Mouse (Mus musculus) MEL (cell line): ENCODE results near the gene CK137956. TPM values are rescaled to one million over a fixed set of nuclear protein-coding genes. Genes with fewer than 3 reads are reported as not detected.

ENCODE experiments used
- DNase-seq: peaks from one replicate; pipeline ENCODE4 v3.0.0; 2011; ENCODE audit warnings: low read depth, low spot score
- H3K27ac ChIP-seq: 2 replicates; pipeline ENCODE4 v1.5.1; 2012; ENCODE audit warnings: low read depth, mild to moderate bottlenecking, control low read depth, low read length, moderate library complexity; ENCODE audit not compliant: control insufficient read depth
- H3K27me3 ChIP-seq, 2 experiments: fragments of 150-350 bp in 1 of 2; sonication (generic) in 1 of 2; 2 replicates each; pipeline ENCODE4 v1.6.1; 2012; ENCODE audit warnings: low read length in 2 of 2, mild to moderate bottlenecking in 2 of 2, improper control_type of control experiment in 1 of 2, moderate library complexity in 1 of 2; ENCODE audit not compliant: insufficient read depth in 2 of 2, control insufficient read depth in 1 of 2
- H3K36me3 ChIP-seq, 2 experiments: 2 replicates each; pipeline ENCODE4 v1.6.1; 2012 to 2014; ENCODE audit warnings: low read length in 2 of 2, improper control_type of control experiment in 1 of 2, inconsistent platforms in 1 of 2, mild to moderate bottlenecking in 1 of 2; ENCODE audit not compliant: insufficient read depth in 2 of 2, control insufficient read depth in 1 of 2
- H3K4me1 ChIP-seq, 2 experiments: fragments of 150-350 bp in 1 of 2; sonication (generic) in 1 of 2; 2 replicates each; pipeline ENCODE4 v1.6.1; 2012; ENCODE audit warnings: low read length in 2 of 2, improper control_type of control experiment in 1 of 2, mild to moderate bottlenecking in 1 of 2; ENCODE audit not compliant: insufficient read depth in 2 of 2, control insufficient read depth in 1 of 2
- H3K4me3 ChIP-seq, 2 experiments: fragments of 150-350 bp in 1 of 2; sonication (generic) in 1 of 2; 2 replicates each; pipeline ENCODE4 v1.5.1; 2012; ENCODE audit warnings: low read depth in 2 of 2, low read length in 2 of 2, mild to moderate bottlenecking in 2 of 2, moderate library complexity in 2 of 2, control low read depth in 1 of 2, improper control_type of control experiment in 1 of 2; ENCODE audit not compliant: control insufficient read depth in 1 of 2, insufficient read depth in 1 of 2
- H3K79me2 ChIP-seq: 2 replicates; pipeline ENCODE4 v1.6.1; 2012; ENCODE audit warnings: mild to moderate bottlenecking, low read length, moderate library complexity; ENCODE audit not compliant: control insufficient read depth, poor library complexity, insufficient read depth
- H3K9ac ChIP-seq: 2 replicates; pipeline ENCODE4 v1.6.1; 2012; ENCODE audit warnings: low read depth, mild to moderate bottlenecking, control low read depth, low read length, moderate library complexity; ENCODE audit not compliant: control insufficient read depth, poor library complexity, severe bottlenecking
- H3K9me3 ChIP-seq: fragments of 150-350 bp; sonication (generic); replicated peaks from 2 replicates; pipeline ENCODE4 v1.6.1; 2012; ENCODE audit warnings: mild to moderate bottlenecking, low read length, improper control_type of control experiment, moderate library complexity; ENCODE audit not compliant: insufficient read depth
- BHLHE40 ChIP-seq: IDR thresholded peaks from 2 replicates; pipeline ENCODE4 v1.6.1; 2012; ENCODE audit warnings: low read depth, mild to moderate bottlenecking, inconsistent platforms, low read length, improper control_type of control experiment, borderline replicate concordance
- CTCF ChIP-seq, 3 experiments: IDR thresholded peaks in 2 of 3; conservative IDR thresholded peaks in 1 of 3; 2 replicates each; pipeline ENCODE4 v1.5.1; 2011 to 2012; ENCODE audit warnings: low read length in 3 of 3, low read depth in 2 of 3, mild to moderate bottlenecking in 2 of 3, improper control_type of control experiment in 1 of 3, inconsistent platforms in 1 of 3, mixed read lengths in 1 of 3, moderate library complexity in 1 of 3; ENCODE audit not compliant: control insufficient read depth in 1 of 3, insufficient read depth in 1 of 3, poor library complexity in 1 of 3, severe bottlenecking in 1 of 3
- ETS1 ChIP-seq: IDR thresholded peaks from 2 replicates; pipeline ENCODE4 v1.6.1; 2012; ENCODE audit warnings: low read depth, mild to moderate bottlenecking, inconsistent platforms, low read length, improper control_type of control experiment, moderate library complexity
- MYC ChIP-seq: IDR thresholded peaks from 2 replicates; pipeline ENCODE4 v1.6.1; 2011; ENCODE audit warnings: low read depth, mild to moderate bottlenecking, low read length, improper control_type of control experiment, moderate library complexity
- POLR2AphosphoS5 ChIP-seq: IDR thresholded peaks from 2 replicates; pipeline ENCODE4 v1.6.1; 2012; ENCODE audit warnings: low read depth, borderline replicate concordance, mild to moderate bottlenecking, inconsistent platforms, low read length, moderate library complexity, mixed read lengths
- RAD21 ChIP-seq: IDR thresholded peaks from 2 replicates; pipeline ENCODE4 v1.6.1; 2011; ENCODE audit warnings: mild to moderate bottlenecking, low read depth, low read length, improper control_type of control experiment
- SIN3A ChIP-seq: IDR thresholded peaks from 2 replicates; pipeline ENCODE4 v1.6.1; 2012; ENCODE audit warnings: low read length, improper control_type of control experiment, inconsistent platforms
- UBTF ChIP-seq: IDR thresholded peaks from 2 replicates; pipeline ENCODE4 v1.6.1; 2012; ENCODE audit warnings: low read depth, mild to moderate bottlenecking, inconsistent platforms, low read length, improper control_type of control experiment, moderate library complexity, borderline replicate concordance; ENCODE audit not compliant: insufficient read depth
- USF2 ChIP-seq, 2 experiments: IDR thresholded peaks; 2 replicates each; pipeline ENCODE4 v1.6.1; 2011 to 2012; ENCODE audit warnings: improper control_type of control experiment in 2 of 2, low read length in 2 of 2, borderline replicate concordance in 1 of 2, inconsistent platforms in 1 of 2, low read depth in 1 of 2, mild to moderate bottlenecking in 1 of 2; ENCODE audit not compliant: insufficient read depth in 1 of 2
- ZC3H11A ChIP-seq: IDR thresholded peaks from 2 replicates; pipeline ENCODE4 v1.6.1; 2012; ENCODE audit warnings: low read depth, mild to moderate bottlenecking, inconsistent platforms, low read length, improper control_type of control experiment
- ZMIZ1 ChIP-seq: IDR thresholded peaks from 2 replicates; pipeline ENCODE4 v1.6.1; 2012; ENCODE audit warnings: low read depth, mild to moderate bottlenecking, inconsistent platforms, low read length, improper control_type of control experiment, moderate library complexity
- polyA plus RNA-seq, 2 experiments: library from polyadenylated mRNA; stranded (reverse) in 1 of 2; unstranded in 1 of 2; fragments of >175 nt in 1 of 2; fragments of >200 nt in 1 of 2; gene quantifications; 2 replicates each; pipeline versions ENCODE4 v1.2.1 to v1.2.4; 2012; ENCODE audit warnings: low replicate concordance in 2 of 2, low read depth in 1 of 2; ENCODE audit not compliant: insufficient read length in 2 of 2, insufficient read depth in 1 of 2, missing spikeins in 1 of 2
- total RNA-seq: library from RNA; depleted of rRNA; stranded (reverse); fragments of 300-350 nt; gene quantifications from 2 replicates; pipeline ENCODE4 v1.2.3, GENCODE M21; 2012

CK137956 gene
- total and polyA plus RNA-seq, 3 experiments, result not detected

- Histone ChIP-seq H3K4me1 (no peaks in the 10 kb centered on the region), H3K9me3 (no peaks in the 10 kb centered on the region), H3K79me2 (no peaks in the 10 kb centered on the region), H3K27me3 (no peaks in the 10 kb centered on the region), H3K9ac (no peak overlapping the region), H3K27ac (no peak overlapping the region), H3K36me3 (no peaks in the 10 kb centered on the region), H3K4me3 (no peak overlapping the region)
- TF ChIP-seq ZC3H11A, result no peak
- no peak for DNase-seq
These were observed 33.3 kb downstream of the CK137956 start for GRCm38 (mm10) chr4:127937474-127937873.

DNA sequence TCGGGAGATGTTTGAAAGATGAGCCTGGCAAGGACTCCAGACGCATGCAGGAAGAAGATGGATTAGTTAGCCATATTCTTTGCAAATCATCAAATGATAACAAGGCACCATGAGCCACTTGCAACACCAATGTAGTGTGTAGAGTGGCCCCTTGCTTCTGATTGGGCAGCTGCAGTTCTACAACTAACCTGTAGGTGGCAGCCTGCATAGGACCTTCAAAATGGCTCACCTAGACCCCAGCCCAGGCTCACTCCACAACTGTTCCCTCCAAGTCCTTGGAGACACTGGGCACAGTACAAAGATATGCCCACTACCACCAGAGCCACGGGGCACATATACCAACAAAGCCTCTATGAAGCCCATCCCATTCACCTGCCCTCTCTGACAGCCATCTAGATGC is 35.4 kb downstream of the CK137956 start:
- H3K4me3 ChIP-seq, result no peak overlapping the region
- DNase-seq, result no peak
- peak in 2 of 3 experiments; percentile 19 to 56; a peak in 2 of 6 replicates for TF ChIP-seq CTCF (IDR thresholded peaks at IDR 0.05 in 2 of 3, conservative IDR thresholded peaks at IDR 0.05 in 1 of 3; ENCODE audit: control insufficient read depth in 1 of 3, insufficient read depth in 1 of 3, low read depth in 2 of 3, low read length in 3 of 3, poor library complexity in 1 of 3, severe bottlenecking in 1 of 3)
- no peak for TF ChIP-seq MYC
- TF ChIP-seq, all 39 proteins: peak for 1
- no peaks in the 10 kb centered on the region for H3K4me1 ChIP-seq
- no peaks in the 10 kb centered on the region for H3K9me3 ChIP-seq
- no peaks in the 10 kb centered on the region for H3K27me3 ChIP-seq
- no peak overlapping the region for H3K27ac ChIP-seq
- H3K9ac ChIP-seq, result no peak overlapping the region
- no peaks in the 10 kb centered on the region for H3K36me3 ChIP-seq
- no peaks in the 10 kb centered on the region for H3K79me2 ChIP-seq

DNA sequence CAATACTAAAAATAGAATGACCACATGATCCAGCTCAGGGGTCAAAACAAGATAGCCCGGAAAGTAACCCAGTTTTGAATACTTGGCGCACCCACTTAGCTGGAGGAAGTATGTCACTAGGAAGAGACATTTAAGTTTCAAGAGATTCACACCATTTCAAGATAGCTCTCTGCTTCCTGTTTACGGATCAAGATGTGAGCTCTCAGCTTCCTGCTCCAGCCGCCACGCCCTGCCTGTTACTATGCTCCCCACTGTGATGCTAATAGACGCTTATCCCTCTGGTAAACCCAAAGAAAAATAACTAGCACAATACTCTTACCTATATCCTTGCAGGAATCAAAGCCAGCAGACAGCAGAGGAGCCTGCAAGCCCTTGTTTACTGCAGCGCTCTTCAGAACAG is 57.2 kb downstream of the CK137956 start:
- no peaks in the 10 kb centered on the region for H3K4me1 ChIP-seq
- H3K9me3 ChIP-seq, result no peaks in the 10 kb centered on the region
- TF ChIP-seq BHLHE40 (no peak), SIN3A (no peak), CTCF (IDR thresholded peaks at IDR 0.05 in 2 of 3, conservative IDR thresholded peaks at IDR 0.05 in 1 of 3; ENCODE audit: control insufficient read depth in 1 of 3, insufficient read depth in 1 of 3, low read depth in 2 of 3, low read length in 3 of 3, poor library complexity in 1 of 3, severe bottlenecking in 1 of 3) (no peak), USF2 (IDR thresholded peaks at IDR 0.05; ENCODE audit: borderline replicate concordance in 1 of 2, insufficient read depth in 1 of 2, low read depth in 1 of 2, low read length in 2 of 2) (no peak), ZMIZ1 (no peak), RAD21 (no peak), POLR2AphosphoS5 (no peak), UBTF (no peak), ETS1 (no peak)
- no peaks in the 10 kb centered on the region for H3K79me2 ChIP-seq
- no peak overlapping the region for H3K9ac ChIP-seq
- DNase-seq, result no peak
- no peak overlapping the region for H3K4me3 ChIP-seq
- no peaks in the 10 kb centered on the region for H3K27me3 ChIP-seq
- no peak overlapping the region for H3K27ac ChIP-seq
- no peaks in the 10 kb centered on the region for H3K36me3 ChIP-seq
